Mouse (Mus musculus) CH12.LX (cell line): ENCODE measurements at regions not wholly inside any gene's neighbourhood (a gene's known extent, or its start where the extent isn't known, plus 50 kb on each side); places are given as distances from the start of the nearest gene placed in this dataset.

Experiments used
- CHD2 ChIP-seq: IDR thresholded peaks from 2 replicates; pipeline ENCODE4 v1.6.1; 2011; ENCODE audit warnings: low read length, improper control_type of control experiment
- CTCF ChIP-seq, 2 experiments: IDR thresholded peaks in 1 of 2; conservative IDR thresholded peaks in 1 of 2; 2 replicates each; pipeline ENCODE4 v1.5.1; 2011 to 2012; ENCODE audit warnings: low read depth in 2 of 2, low read length in 2 of 2, improper control_type of control experiment in 1 of 2, inconsistent platforms in 1 of 2, mild to moderate bottlenecking in 1 of 2, moderate library complexity in 1 of 2
- E2F4 ChIP-seq: IDR thresholded peaks from 2 replicates; pipeline ENCODE4 v1.6.1; 2011; ENCODE audit warnings: low read depth, low read length, improper control_type of control experiment; ENCODE audit not compliant: insufficient replicate concordance
- EP300 ChIP-seq: IDR thresholded peaks from 2 replicates; pipeline ENCODE4 v1.6.1; 2011; ENCODE audit warnings: low read length, improper control_type of control experiment
- HCFC1 ChIP-seq: IDR thresholded peaks from 2 replicates; pipeline ENCODE4 v1.6.1; 2012; ENCODE audit warnings: low read depth, mild to moderate bottlenecking, inconsistent platforms, low read length, improper control_type of control experiment
- JUND ChIP-seq: conservative IDR thresholded peaks from 2 replicates; pipeline ENCODE4 v1.6.1; 2011; ENCODE audit warnings: low read depth, low read length, improper control_type of control experiment
- MAFK ChIP-seq: IDR thresholded peaks from 2 replicates; pipeline ENCODE4 v1.6.1; 2011; ENCODE audit warnings: low read length, improper control_type of control experiment; ENCODE audit not compliant: insufficient replicate concordance
- MEF2A ChIP-seq: IDR thresholded peaks from 2 replicates; pipeline ENCODE4 v1.6.1; 2014; ENCODE audit warnings: low read depth, mild to moderate bottlenecking, inconsistent platforms, low read length, improper control_type of control experiment, borderline replicate concordance
- PAX5 ChIP-seq: IDR thresholded peaks from 2 replicates; pipeline ENCODE4 v1.6.1; 2012; ENCODE audit warnings: low read length, inconsistent platforms, mixed read lengths
- POLR2A ChIP-seq: IDR thresholded peaks from 2 replicates; pipeline ENCODE4 v1.6.1; 2011; ENCODE audit warnings: low read depth, mild to moderate bottlenecking, improper control_type of control experiment, low read length
- POLR2AphosphoS2 ChIP-seq: IDR thresholded peaks from 2 replicates; pipeline ENCODE4 v1.6.1; 2011; ENCODE audit warnings: low read depth, low read length, improper control_type of control experiment
- SMC3 ChIP-seq: IDR thresholded peaks from 2 replicates; pipeline ENCODE4 v1.6.1; 2011; ENCODE audit warnings: low read depth, low read length, improper control_type of control experiment
- TCF12 ChIP-seq: IDR thresholded peaks from 2 replicates; pipeline ENCODE4 v1.6.1; 2014; ENCODE audit warnings: low read depth, mild to moderate bottlenecking, inconsistent platforms, low read length, improper control_type of control experiment
- ZKSCAN1 ChIP-seq: IDR thresholded peaks from 2 replicates; pipeline ENCODE4 v1.6.1; 2012; ENCODE audit warnings: low read depth, inconsistent platforms, low read length, improper control_type of control experiment, borderline replicate concordance

- no peak for TF ChIP-seq HCFC1
- TF ChIP-seq POLR2A = no peak
- no peak for TF ChIP-seq MEF2A
- TF ChIP-seq E2F4 = no peak
- TF ChIP-seq EP300 = no peak
- TF ChIP-seq CTCF (conservative IDR thresholded peaks at IDR 0.05 in 1 of 2, IDR thresholded peaks at IDR 0.05 in 1 of 2; ENCODE audit: low read depth in 2 of 2, low read length in 2 of 2) = no peak
- no peak for TF ChIP-seq POLR2AphosphoS2
- no peak for TF ChIP-seq ZKSCAN1
- TF ChIP-seq PAX5 = no peak
- no peak for TF ChIP-seq TCF12
- TF ChIP-seq SMC3 = no peak
- no peak for TF ChIP-seq MAFK
- no peak for TF ChIP-seq CHD2
- TF ChIP-seq JUND = no peak
These were observed 134.5 kb downstream of the Tmem17 start for GRCm38 (mm10) chr11:22646192-22646936.
